Mouse (Mus musculus): ENCODE measurements at regions not wholly inside any gene's neighbourhood (a gene's known extent, or its start where the extent isn't known, plus 50 kb on each side); places are given as distances from the start of the nearest gene placed in this dataset.

DNA sequence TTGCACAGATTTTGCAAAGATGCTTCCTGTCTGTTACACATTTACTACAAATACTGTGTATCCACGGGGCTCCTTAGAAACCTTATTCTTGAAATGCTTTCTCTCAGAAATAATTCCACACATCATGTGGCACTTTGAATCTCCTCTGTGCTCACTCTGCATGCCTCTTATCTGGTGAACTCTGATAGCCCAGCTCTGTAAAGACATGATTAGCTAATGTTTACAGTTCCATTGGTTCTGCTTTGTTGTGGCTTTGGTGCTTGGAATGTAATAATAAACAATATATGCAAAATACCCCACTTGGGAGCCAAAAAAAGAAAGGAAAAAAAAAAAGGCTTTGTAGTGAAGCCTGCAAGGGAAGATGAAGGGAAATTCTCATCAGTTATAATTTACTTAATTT lies 106.7 kb upstream of the Frmd6 start:
- no peak for TF ChIP-seq CTCF (IDR thresholded peaks at IDR 0.05)
- TF ChIP-seq EP300 (IDR thresholded peaks at IDR 0.05): peak; percentile 75
